Mouse (Mus musculus) olfactory bulb, adult 2 months (tissue): ENCODE results near the gene Dcbld2.

ENCODE experiments used
- CTCF ChIP-seq: fragments of 200-500 bp; IDR thresholded peaks from 2 replicates; pipeline ENCODE4 v1.5.1; 2012; ENCODE audit warnings: low read depth, mild to moderate bottlenecking, low read length, moderate library complexity; ENCODE audit not compliant: insufficient read depth
- POLR2A ChIP-seq: fragments of 200-500 bp; IDR thresholded peaks from 2 replicates; pipeline ENCODE4 v1.6.1; 2012; ENCODE audit warnings: mild to moderate bottlenecking, low read depth, low read length, moderate library complexity; ENCODE audit not compliant: insufficient read depth

- TF ChIP-seq CTCF (no peak), POLR2A (no peak)
Observed at GRCm38 (mm10) chr16:58455118-58455517, 46.9 kb downstream of the Dcbld2 start.
